Mouse (Mus musculus): ENCODE data around the gene Gnb1l. TPM values are rescaled to one million over a fixed set of nuclear protein-coding genes. Genes with fewer than 3 reads are reported as not detected.

Gnb1l gene
- polyA plus RNA-seq, 1 experiment from 2014 or later = 16.7 TPM

GRCm38 (mm10) chr16:18464271-18464670, 34.2 kb upstream of the Gnb1l start:
- ATAC-seq (ENCODE audit: low FRiP score, low read depth) = no peak
- H3K36me3 ChIP-seq = peaks cover 7% of the 10 kb centered on the region; the same call in 1 of the 2 replicates
- H3K9ac ChIP-seq = no peak overlapping the region
- WGBS = 82% methylated on average over 3 of the region's 3 CpGs
- H3K4me1 ChIP-seq (replicated peaks) = peaks cover 13% of the 10 kb centered on the region
- no peaks in the 10 kb centered on the region for H3K27me3 ChIP-seq
- no peak overlapping the region for H3K4me2 ChIP-seq
- no peaks in the 10 kb centered on the region for H3K9me3 ChIP-seq
- no peak overlapping the region for H3K27ac ChIP-seq (replicated peaks)
- H3K4me3 ChIP-seq = no peak overlapping the region

- no peak overlapping the region for H3K4me2 ChIP-seq
- ATAC-seq (ENCODE audit: low FRiP score, low read depth) = no peak
- no peaks in the 10 kb centered on the region for H3K4me1 ChIP-seq (replicated peaks)
- H3K9me3 ChIP-seq = no peaks in the 10 kb centered on the region
- H3K4me3 ChIP-seq = no peak overlapping the region
- no peaks in the 10 kb centered on the region for H3K27me3 ChIP-seq
- 18% methylated on average over 1 of the region's 1 CpGs for WGBS
- H3K27ac ChIP-seq (replicated peaks) = no peak overlapping the region
- H3K9ac ChIP-seq = no peak overlapping the region
- peaks cover 7% of the 10 kb centered on the region; the same call in 1 of the 2 replicates for H3K36me3 ChIP-seq
These were observed 27.7 kb upstream of the Gnb1l start for GRCm38 (mm10) chr16:18470829-18471228.

GRCm38 (mm10) chr16:18471381-18471955, 27.0 kb upstream of the Gnb1l start:
- ATAC-seq (ENCODE audit: low FRiP score, low read depth) = no peak
- Histone ChIP-seq H3K36me3 (peaks cover 7% of the 10 kb centered on the region; the same call in 1 of the 2 replicates), H3K4me3 (no peak overlapping the region), H3K9me3 (no peaks in the 10 kb centered on the region), H3K4me1 (replicated peaks) (no peaks in the 10 kb centered on the region), H3K27ac (replicated peaks) (no peak overlapping the region), H3K27me3 (no peaks in the 10 kb centered on the region), H3K4me2 (no peak overlapping the region), H3K9ac (no peak overlapping the region)
- WGBS = 75% methylated on average over 11 of the region's 11 CpGs

- H3K4me2 ChIP-seq = no peak overlapping the region
- H3K27me3 ChIP-seq = no peaks in the 10 kb centered on the region
- H3K9me3 ChIP-seq = no peaks in the 10 kb centered on the region
- H3K9ac ChIP-seq = no peak overlapping the region
- H3K4me1 ChIP-seq (replicated peaks) = no peaks in the 10 kb centered on the region
- no peak overlapping the region for H3K27ac ChIP-seq (replicated peaks)
- H3K36me3 ChIP-seq = peaks cover 7% of the 10 kb centered on the region; the same call in 1 of the 2 replicates
- WGBS = 91% methylated on average over 6 of the region's 6 CpGs
- no peak for ATAC-seq (ENCODE audit: low FRiP score, low read depth)
- no peak overlapping the region for H3K4me3 ChIP-seq
These were observed 26.5 kb upstream of the Gnb1l start for GRCm38 (mm10) chr16:18471976-18472375.

GRCm38 (mm10) chr16:18472416-18472815, 26.1 kb upstream of the Gnb1l start:
- Histone ChIP-seq H3K4me3 (no peak overlapping the region), H3K36me3 (peaks cover 7% of the 10 kb centered on the region; the same call in 1 of the 2 replicates), H3K4me1 (replicated peaks) (no peaks in the 10 kb centered on the region), H3K9me3 (no peaks in the 10 kb centered on the region), H3K27me3 (no peaks in the 10 kb centered on the region), H3K4me2 (no peak overlapping the region), H3K9ac (no peak overlapping the region), H3K27ac (replicated peaks) (no peak overlapping the region)
- ATAC-seq (ENCODE audit: low FRiP score, low read depth) = no peak
- 67% methylated on average over 4 of the region's 4 CpGs for WGBS

GRCm38 (mm10) chr16:18472976-18473375, 25.5 kb upstream of the Gnb1l start:
- Histone ChIP-seq H3K4me1 (replicated peaks) (no peaks in the 10 kb centered on the region), H3K9me3 (no peaks in the 10 kb centered on the region), H3K9ac (no peak overlapping the region), H3K27ac (replicated peaks) (no peak overlapping the region), H3K4me3 (no peak overlapping the region), H3K4me2 (no peak overlapping the region), H3K27me3 (no peaks in the 10 kb centered on the region), H3K36me3 (peaks cover 7% of the 10 kb centered on the region; the same call in 1 of the 2 replicates)
- 93% methylated on average over 8 of the region's 8 CpGs for WGBS
- no peak for ATAC-seq (ENCODE audit: low FRiP score, low read depth)

GRCm38 (mm10) chr16:18474021-18474420, 24.5 kb upstream of the Gnb1l start:
- no peaks in the 10 kb centered on the region for H3K4me1 ChIP-seq (replicated peaks)
- peaks cover 3% of the 10 kb centered on the region; the same call in 1 of the 2 replicates for H3K36me3 ChIP-seq
- no peak overlapping the region for H3K9ac ChIP-seq
- H3K4me2 ChIP-seq = no peak overlapping the region
- no peak overlapping the region for H3K27ac ChIP-seq (replicated peaks)
- no peaks in the 10 kb centered on the region for H3K27me3 ChIP-seq
- no peaks in the 10 kb centered on the region for H3K9me3 ChIP-seq
- H3K4me3 ChIP-seq = no peak overlapping the region
- no peak for ATAC-seq (ENCODE audit: low FRiP score, low read depth)
- 86% methylated on average over 2 of the region's 2 CpGs for WGBS

- H3K9ac ChIP-seq = no peak overlapping the region
- H3K4me2 ChIP-seq = no peak overlapping the region
- H3K36me3 ChIP-seq = no peaks in the 10 kb centered on the region
- no peak overlapping the region for H3K4me3 ChIP-seq
- no peak for ATAC-seq (ENCODE audit: low FRiP score, low read depth)
- H3K27ac ChIP-seq (replicated peaks) = no peak overlapping the region
- H3K4me1 ChIP-seq (replicated peaks) = no peaks in the 10 kb centered on the region
- H3K27me3 ChIP-seq = no peaks in the 10 kb centered on the region; the same call in 1 of the 2 replicates
- WGBS = 76% methylated on average over 6 of the region's 6 CpGs
- H3K9me3 ChIP-seq = no peaks in the 10 kb centered on the region
These were observed 20.5 kb upstream of the Gnb1l start for GRCm38 (mm10) chr16:18477996-18478395.

- Histone ChIP-seq H3K9me3 (no peaks in the 10 kb centered on the region), H3K4me3 (no peak overlapping the region), H3K4me2 (no peak overlapping the region), H3K27ac (replicated peaks) (no peak overlapping the region), H3K36me3 (no peaks in the 10 kb centered on the region), H3K9ac (no peak overlapping the region), H3K4me1 (replicated peaks) (peaks cover 5% of the 10 kb centered on the region), H3K27me3 (no peaks in the 10 kb centered on the region; the same call in 1 of the 2 replicates)
- WGBS = 40% methylated on average over 7 of the region's 7 CpGs
- no peak for ATAC-seq (ENCODE audit: low FRiP score, low read depth)
These were observed 18.8 kb upstream of the Gnb1l start for GRCm38 (mm10) chr16:18479667-18480066.

- no peaks in the 10 kb centered on the region for H3K36me3 ChIP-seq
- H3K9me3 ChIP-seq = no peaks in the 10 kb centered on the region
- H3K27ac ChIP-seq (replicated peaks) = no peak overlapping the region
- no peak overlapping the region for H3K4me2 ChIP-seq
- ATAC-seq (ENCODE audit: low FRiP score, low read depth) = no peak
- peaks cover 7% of the 10 kb centered on the region for H3K4me1 ChIP-seq (replicated peaks)
- no peaks in the 10 kb centered on the region; the same call in 1 of the 2 replicates for H3K27me3 ChIP-seq
- no peak overlapping the region for H3K4me3 ChIP-seq
- no peak overlapping the region for H3K9ac ChIP-seq
- 64% methylated on average over 4 of the region's 4 CpGs for WGBS
These were observed 17.5 kb upstream of the Gnb1l start for GRCm38 (mm10) chr16:18480933-18481485.

GRCm38 (mm10) chr16:18482431-18482830, 16.1 kb upstream of the Gnb1l start:
- Histone ChIP-seq H3K27me3 (no peaks in the 10 kb centered on the region; the same call in 1 of the 2 replicates), H3K9me3 (no peaks in the 10 kb centered on the region), H3K27ac (replicated peaks) (no peak overlapping the region), H3K9ac (no peak overlapping the region), H3K4me1 (replicated peaks) (peaks cover 7% of the 10 kb centered on the region), H3K4me3 (no peak overlapping the region), H3K4me2 (no peak overlapping the region), H3K36me3 (no peaks in the 10 kb centered on the region)
- 92% methylated on average over 3 of the region's 3 CpGs for WGBS
- no peak for ATAC-seq (ENCODE audit: low FRiP score, low read depth)

GRCm38 (mm10) chr16:18483839-18484238, 14.7 kb upstream of the Gnb1l start:
- 56% methylated on average over 5 of the region's 5 CpGs for WGBS

More at GRCm38 (mm10) chr16:18483839-18484238, 14.7 kb upstream of the Gnb1l start:
- no peak overlapping the region for H3K27ac ChIP-seq (replicated peaks)
- H3K36me3 ChIP-seq = no peaks in the 10 kb centered on the region
- no peak overlapping the region for H3K4me2 ChIP-seq
- H3K4me1 ChIP-seq (replicated peaks) = peaks cover 7% of the 10 kb centered on the region
- no peaks in the 10 kb centered on the region for H3K9me3 ChIP-seq
- no peak overlapping the region for H3K4me3 ChIP-seq
- no peak overlapping the region for H3K9ac ChIP-seq
- H3K27me3 ChIP-seq = no peaks in the 10 kb centered on the region; the same call in 1 of the 2 replicates
- ATAC-seq (ENCODE audit: low FRiP score, low read depth) = no peak

Data from hindbrain, embryonic 15.5 days (tissue).